Mouse (Mus musculus) spleen, adult 12 weeks (tissue): ENCODE data around the gene Faap100.
A peak's percentile ranks its signal among the peaks of the same experiment; 100 is the strongest.
"Not testable (repeated sequence)": the region's sequence is repeated elsewhere in the genome, so short reads cannot be mapped to it uniquely, and the experiment has no call there.

Experiments
- DNase-seq: peaks from one replicate; pipeline ENCODE4 v3.0.0; 2022; ENCODE audit warnings: low spot score

Gene Faap100

DNA sequence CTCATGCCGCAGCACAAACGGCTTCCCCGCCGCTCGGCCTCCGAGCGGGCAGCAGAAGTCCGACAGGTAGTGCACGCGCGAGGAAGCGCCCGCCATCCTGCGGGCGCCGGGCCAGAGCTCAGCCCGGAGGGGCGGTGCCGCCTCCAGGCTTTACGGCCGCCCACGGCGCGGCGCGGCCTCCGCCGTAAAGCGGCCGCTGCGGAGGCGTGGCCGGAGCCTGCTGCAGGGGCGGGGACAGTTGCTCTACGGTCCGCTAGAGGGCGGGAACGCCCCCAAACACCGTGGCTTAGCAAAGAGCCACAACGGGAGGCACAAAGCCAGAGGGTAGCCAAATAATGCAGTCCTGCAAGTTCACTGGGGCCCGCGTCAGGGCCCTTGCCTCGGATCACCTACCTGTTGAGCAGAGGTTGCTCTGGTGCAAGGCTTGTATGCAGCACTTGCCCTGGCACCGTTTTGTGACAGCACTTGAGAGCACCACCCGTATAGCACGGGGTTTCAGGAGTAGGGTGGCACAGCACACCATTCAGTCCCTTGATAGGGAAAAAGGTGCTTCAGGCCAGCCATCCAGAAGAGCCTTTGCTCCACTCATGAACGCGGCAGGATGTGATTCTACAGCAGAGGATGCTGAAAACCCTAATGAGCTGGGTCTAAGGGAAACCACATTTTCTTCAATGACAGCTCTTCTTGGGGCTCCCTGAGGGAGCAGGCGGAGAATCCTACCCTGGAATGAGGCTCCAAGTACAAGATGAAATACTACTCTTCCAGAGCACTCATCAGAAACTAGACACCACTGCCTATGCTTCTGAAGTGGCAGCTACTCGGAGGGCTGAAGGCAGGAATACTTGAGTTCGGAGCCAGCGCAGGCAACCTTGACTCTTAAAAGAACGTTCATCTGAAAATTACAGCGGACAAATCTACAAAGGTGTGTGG, at the start of gene Faap100:
Gene Faap100 (minus strand): TSS at position 154 of the 930 bp plus-strand sequence.
- DNase-seq, result peak; percentile 90

DNA sequence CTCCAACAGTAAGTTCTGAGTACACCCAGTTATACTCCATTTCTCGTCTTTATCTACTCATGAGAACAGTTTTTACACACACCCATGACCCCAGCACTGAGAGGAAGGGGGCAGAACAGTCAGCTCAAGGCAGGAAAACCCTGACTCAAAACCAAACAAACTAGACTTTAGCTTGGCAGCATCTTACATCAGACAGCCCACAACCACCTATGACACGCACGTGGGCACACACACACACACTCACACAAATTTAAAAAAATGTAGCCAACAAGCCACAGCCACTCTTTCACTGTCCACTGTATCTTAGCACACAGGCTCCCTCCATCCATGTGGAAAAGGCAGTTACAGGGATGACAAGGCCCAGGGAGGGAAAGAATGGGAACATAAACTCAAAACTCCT, 48.2 kb upstream of the Faap100 start:
- no peak for DNase-seq

GRCm38 (mm10) chr11:120423569-120424295, 45.2 kb upstream of the Faap100 start:
- DNase-seq, result no peak

- DNase-seq, result no peak
These were observed 44.3 kb upstream of the Faap100 start for GRCm38 (mm10) chr11:120422651-120423568.

GRCm38 (mm10) chr11:120418592-120418991, 40.0 kb upstream of the Faap100 start:
- no peak for DNase-seq

GRCm38 (mm10) chr11:120417852-120418251, 39.3 kb upstream of the Faap100 start:
- no peak for DNase-seq

DNA sequence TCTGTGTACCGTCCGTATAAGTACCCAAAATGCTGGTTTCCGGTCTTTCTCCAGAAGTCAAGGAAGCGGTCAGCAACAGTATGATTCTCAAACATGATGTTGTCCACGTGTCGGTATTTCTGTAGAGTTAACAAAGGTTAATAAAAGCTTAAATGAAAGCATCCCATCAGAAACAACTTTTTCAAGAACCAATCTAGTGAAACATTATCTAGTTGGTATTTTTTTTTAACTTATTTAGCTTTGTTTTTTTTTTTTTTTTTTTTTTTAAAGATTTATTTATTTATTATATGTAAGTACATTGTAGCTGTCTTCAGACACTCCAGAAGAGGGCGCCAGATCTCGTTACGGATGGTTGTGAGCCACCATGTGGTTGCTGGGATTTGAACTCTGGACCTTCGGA, 35.1 kb upstream of the Faap100 start:
- DNase-seq, result not testable (repeated sequence)

DNA sequence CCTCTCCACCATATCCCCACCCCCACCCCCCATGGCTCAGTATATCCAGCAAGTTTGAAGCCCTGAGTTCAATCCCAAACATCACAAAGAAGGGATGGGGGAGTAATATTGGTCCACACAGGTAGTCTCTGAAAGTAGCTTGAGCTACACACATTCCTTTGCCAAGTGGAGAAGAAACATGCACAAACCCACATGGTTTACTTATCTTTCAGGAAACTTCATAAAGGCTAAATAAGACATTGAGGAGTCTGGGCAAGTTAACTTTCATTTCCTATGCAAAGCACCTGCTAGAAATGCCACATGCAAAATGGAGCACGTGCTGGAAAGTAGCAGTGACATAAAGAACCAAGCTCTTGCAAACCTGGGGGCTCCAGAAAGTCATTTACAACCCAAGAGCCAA, 27.9 kb upstream of the Faap100 start:
- no peak for DNase-seq

- DNase-seq, result no peak
These were observed 27.3 kb upstream of the Faap100 start for GRCm38 (mm10) chr11:120405867-120406266.

GRCm38 (mm10) chr11:120404814-120405213, 26.2 kb upstream of the Faap100 start:
- no peak for DNase-seq

GRCm38 (mm10) chr11:120399319-120399718, 20.8 kb upstream of the Faap100 start:
- no peak for DNase-seq

- DNase-seq, result no peak
These were observed 19.0 kb upstream of the Faap100 start for GRCm38 (mm10) chr11:120397602-120398001.

GRCm38 (mm10) chr11:120395661-120396060, 17.1 kb upstream of the Faap100 start:
- no peak for DNase-seq

- no peak for DNase-seq
These were observed 10.0 kb upstream of the Faap100 start for GRCm38 (mm10) chr11:120388580-120388979.

DNA sequence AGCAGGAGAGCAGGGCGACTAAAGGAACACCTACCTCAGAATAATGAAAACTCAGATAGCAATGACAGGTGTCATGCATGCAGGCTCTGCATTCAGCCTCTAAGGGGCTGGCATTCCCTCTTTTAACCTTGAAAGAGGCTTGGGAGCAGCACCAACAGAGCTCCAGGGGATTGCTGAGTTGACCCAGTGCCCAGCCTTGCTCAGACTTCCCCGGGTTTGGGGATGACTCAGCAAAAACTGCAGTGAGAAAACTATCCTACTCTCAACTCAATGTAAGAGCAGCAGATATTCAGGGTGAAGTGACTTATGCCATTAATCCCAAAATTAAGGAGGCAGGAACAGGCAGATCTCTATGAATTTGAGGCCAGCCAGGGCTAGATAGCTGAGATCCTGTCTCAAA, 8.6 kb upstream of the Faap100 start:
- no peak for DNase-seq

- no peak for DNase-seq
These were observed 8.1 kb upstream of the Faap100 start for GRCm38 (mm10) chr11:120386632-120387031.

GRCm38 (mm10) chr11:120382509-120382908, 3.9 kb upstream of the Faap100 start:
- no peak for DNase-seq

DNA sequence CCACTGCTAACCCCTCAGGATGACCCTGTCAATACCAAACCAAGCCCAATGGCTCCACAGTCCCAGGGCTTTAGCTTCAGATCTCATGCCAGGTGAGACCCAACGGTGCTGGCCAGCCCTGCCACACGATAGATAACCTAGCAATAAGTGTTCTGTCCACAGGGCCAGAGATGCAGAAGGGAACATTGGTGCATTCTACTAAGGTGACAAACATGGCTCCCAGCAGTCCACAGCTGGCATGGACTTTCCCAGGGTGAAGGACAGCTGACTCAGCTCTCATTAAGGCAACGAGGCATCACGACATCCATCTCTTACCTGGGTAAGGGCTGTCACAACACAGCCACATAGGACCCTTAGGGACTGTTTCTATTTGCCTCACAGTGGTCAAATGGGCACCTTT, 2.6 kb upstream of the Faap100 start:
- DNase-seq, result no peak

DNA sequence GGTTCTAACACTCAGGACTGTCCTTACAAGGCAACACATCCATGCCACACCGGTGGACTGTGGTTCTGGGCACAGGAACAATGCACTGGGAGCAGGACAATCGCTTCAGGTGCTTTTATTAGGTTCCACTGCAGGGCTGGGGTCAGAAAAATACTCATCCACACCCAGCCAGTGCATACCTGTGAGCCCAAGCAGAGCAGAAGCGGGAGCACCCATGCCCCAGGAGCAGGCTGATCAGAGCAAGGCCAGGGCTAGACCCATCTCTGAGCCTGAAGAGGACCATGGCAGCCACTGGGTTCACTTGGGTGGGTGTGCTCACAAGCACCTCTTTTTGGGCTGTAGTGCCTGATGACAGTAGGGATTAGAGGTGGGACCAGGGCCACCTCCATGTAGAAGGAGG, 1.7 kb upstream of the Faap100 start:
- no peak for DNase-seq

- DNase-seq, result peak; percentile 25
These were observed 443 bp downstream of the Faap100 start for GRCm38 (mm10) chr11:120378031-120378610.

DNA sequence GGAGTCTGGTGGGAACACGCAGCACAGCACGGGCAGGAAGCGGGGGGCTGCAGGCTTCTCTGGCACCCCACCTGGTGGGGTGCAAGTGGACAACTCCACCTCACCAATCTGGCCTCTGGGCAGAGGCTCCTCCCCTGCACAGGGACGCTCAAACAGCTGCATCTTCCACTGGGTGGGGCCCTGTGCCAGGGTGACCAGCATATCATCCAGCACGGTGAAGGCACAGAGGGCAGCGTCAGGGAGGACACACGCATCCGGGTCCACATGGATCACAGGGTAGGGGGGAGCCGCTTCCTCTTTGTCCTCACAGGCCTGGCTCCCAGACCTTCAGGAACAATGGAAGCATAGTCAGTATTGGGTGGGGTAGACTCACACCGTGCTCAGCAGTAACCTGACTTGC, 1.2 kb downstream of the Faap100 start:
- DNase-seq, result no peak
